Mouse (Mus musculus): Measurements from ENCODE around the gene Ddit4.

DNA sequence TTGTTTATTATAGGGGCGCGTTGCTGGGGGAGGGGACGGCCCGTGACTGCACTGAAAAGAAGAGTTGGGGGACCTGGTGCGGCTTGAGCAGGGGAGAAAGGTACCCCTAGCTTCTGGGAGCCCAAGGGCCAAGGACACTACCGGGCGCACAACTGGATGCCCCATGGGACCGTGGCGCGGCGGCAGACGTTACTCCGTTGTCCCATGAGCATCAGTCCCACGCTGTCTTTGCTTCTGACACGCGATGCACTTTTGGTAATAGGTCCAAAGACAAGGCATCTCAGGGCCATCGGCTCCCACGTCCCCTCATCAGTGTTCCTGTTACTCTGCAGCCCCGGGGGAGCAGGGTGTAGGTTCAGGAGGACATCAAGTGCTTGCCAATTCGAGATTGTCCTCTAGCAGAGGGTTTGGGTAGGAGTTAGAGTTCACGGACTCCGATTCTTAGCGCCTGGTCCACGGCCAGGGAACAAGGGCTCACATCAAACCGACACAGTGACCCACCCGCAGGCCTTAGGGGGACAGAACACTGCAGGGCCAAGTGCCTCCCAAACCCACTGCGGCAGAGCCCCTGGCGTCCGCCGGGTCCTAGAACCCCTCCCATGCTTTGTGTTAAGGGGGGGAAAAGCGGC lies 632 bp upstream of the Ddit4 start:
- TF ChIP-seq GATA1 (IDR thresholded peaks at IDR 0.05; ENCODE audit: low read length) (no peak), TAL1 (IDR thresholded peaks at IDR 0.05; ENCODE audit: low read length) (no peak)

All from erythroblast, embryonic 14.5 days (primary cell).